Mouse (Mus musculus) liver, adult 2 months (tissue): ENCODE measurements around the gene Gpc4. TPM values are rescaled to one million over a fixed set of nuclear protein-coding genes. Genes with fewer than 3 reads are reported as not detected.

Experiments used
- DNase-seq: peaks from one replicate; pipeline ENCODE4 v3.0.0-alpha.2; 2011; ENCODE audit warnings: low read depth, low spot score; ENCODE audit errors: extremely low read depth
- H3K27ac ChIP-seq: fragments of 200-500 bp; replicated peaks from 2 replicates; pipeline ENCODE4 v1.5.1; 2012; ENCODE audit warnings: low read depth, mild to moderate bottlenecking, control low read depth, inconsistent platforms, low read length; ENCODE audit not compliant: insufficient read depth
- H3K27me3 ChIP-seq: fragments of 200-500 bp; 2 replicates; pipeline ENCODE4 v1.6.1; 2012; ENCODE audit warnings: mild to moderate bottlenecking, moderate library complexity, low read length, inconsistent platforms; ENCODE audit not compliant: control insufficient read depth, insufficient read depth
- H3K36me3 ChIP-seq: fragments of 200-500 bp; 2 replicates; pipeline ENCODE4 v1.6.1; 2012; ENCODE audit warnings: low read length, inconsistent platforms; ENCODE audit not compliant: control insufficient read depth, insufficient read depth
- H3K4me1 ChIP-seq: fragments of 200-500 bp; 2 replicates; pipeline ENCODE4 v1.6.1; 2011; ENCODE audit warnings: low read length; ENCODE audit not compliant: control insufficient read depth, insufficient read depth
- H3K4me3 ChIP-seq: fragments of 200-500 bp; 2 replicates; pipeline ENCODE4 v1.5.1; 2011; ENCODE audit warnings: low read depth, mild to moderate bottlenecking, control low read depth, low read length, moderate library complexity; ENCODE audit not compliant: insufficient read depth
- H3K79me2 ChIP-seq: fragments of 200-500 bp; 2 replicates; pipeline ENCODE4 v1.6.1; 2012; ENCODE audit warnings: inconsistent platforms, mild to moderate bottlenecking, low read length, moderate library complexity; ENCODE audit not compliant: control insufficient read depth, insufficient read depth
- H3K9ac ChIP-seq: fragments of 200-500 bp; 2 replicates; pipeline ENCODE4 v1.6.1; 2012; ENCODE audit warnings: low read depth, mild to moderate bottlenecking, control low read depth, inconsistent platforms, low read length
- CTCF ChIP-seq: fragments of 200-500 bp; IDR thresholded peaks from 2 replicates; pipeline ENCODE4 v1.5.1; 2011; ENCODE audit warnings: low read depth, low read length, control low read depth
- POLR2A ChIP-seq: fragments of 200-500 bp; IDR thresholded peaks from 2 replicates; pipeline ENCODE4 v1.6.1; 2011; ENCODE audit warnings: low read length, control low read depth; ENCODE audit not compliant: insufficient read depth; ENCODE audit errors: extremely low read depth
- WGBS: fragments of 180-500 bp; shearing (Covaris S2); methylation state at CpG from one replicate; pipeline ENCODE4 v1.1.7; 2018; 5-methylcytosine and 5-hydroxymethylcytosine counted together
- polyA plus RNA-seq: library from polyadenylated mRNA; depleted of rRNA; stranded (reverse); fragments of >200 nt; gene quantifications from 2 replicates; pipeline ENCODE4 v1.2.3, GENCODE M21; 2012; rRNA removed
- total RNA-seq: library from RNA; depleted of rRNA; stranded (reverse); fragments of >200 nt; gene quantifications from 2 replicates; pipeline ENCODE4 v1.2.3, GENCODE M21; 2014; rRNA removed

Gene Gpc4
- total RNA-seq = 30.3 and 35.7 TPM in 2 replicates
- polyA plus RNA-seq = 29.7 and 30.8 TPM in 2 replicates

DNA sequence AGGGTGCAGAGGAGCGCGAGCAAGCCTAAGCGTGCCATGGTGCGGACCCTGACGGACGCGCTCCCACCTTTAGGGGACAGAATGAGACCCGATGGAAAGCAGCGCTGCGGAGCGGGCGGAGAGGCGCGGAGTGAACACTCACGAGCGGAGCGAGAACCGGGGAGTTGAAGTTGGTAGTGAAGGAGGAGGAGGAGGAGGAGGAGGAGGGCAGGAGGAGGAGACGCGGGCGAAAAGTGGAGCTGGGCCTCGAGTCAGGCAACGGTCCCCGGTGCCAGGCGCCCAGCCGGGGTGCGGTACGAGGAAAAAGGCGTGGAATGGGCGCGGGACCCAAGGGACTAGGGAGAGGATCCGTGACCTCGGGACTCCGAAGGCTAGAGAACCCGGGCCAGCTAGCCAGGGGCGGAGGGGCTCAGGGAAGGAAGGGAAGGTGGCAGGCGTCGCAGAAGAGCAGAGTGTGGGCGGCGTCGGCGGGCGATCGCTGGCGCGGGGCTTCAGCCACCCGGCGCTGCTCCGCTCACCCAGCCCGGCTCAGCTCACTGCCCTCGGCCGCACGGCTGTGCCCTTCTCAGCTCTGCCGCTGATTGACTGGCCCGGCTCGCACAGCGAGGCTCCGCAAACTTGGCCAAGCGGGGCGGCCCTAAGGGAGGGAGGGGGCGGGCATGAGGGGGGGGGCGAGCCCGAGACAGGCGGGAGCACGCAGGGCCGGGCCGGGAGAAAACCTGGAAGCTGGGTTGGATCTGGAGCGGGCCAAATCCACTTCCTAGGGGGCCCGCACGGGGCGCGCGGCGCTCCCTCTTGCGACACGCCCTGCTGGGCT is at the start of gene Gpc4:
Gpc4 (minus strand) TSS at position 515 of the 817 bp plus-strand sequence.
- H3K4me1 ChIP-seq = no peaks in the 10 kb centered on the region
- no peaks in the 10 kb centered on the region for H3K27me3 ChIP-seq
- no peaks in the 10 kb centered on the region for H3K36me3 ChIP-seq
- peaks cover 18% of the 10 kb centered on the region; the same call in 1 of the 2 replicates for H3K79me2 ChIP-seq
- WGBS = under 1% methylated on average over 40 of the region's 76 CpGs
- TF ChIP-seq CTCF (peak; percentile 31), POLR2A (peak; percentile 92)
- peak; percentile 60 for DNase-seq
- peak within 1 kb of the TSS; percentile 100 for H3K9ac ChIP-seq
- H3K4me3 ChIP-seq = peak within 1 kb of the TSS; percentile 99
- H3K27ac ChIP-seq = peak within 1 kb of the TSS; percentile 97

DNA sequence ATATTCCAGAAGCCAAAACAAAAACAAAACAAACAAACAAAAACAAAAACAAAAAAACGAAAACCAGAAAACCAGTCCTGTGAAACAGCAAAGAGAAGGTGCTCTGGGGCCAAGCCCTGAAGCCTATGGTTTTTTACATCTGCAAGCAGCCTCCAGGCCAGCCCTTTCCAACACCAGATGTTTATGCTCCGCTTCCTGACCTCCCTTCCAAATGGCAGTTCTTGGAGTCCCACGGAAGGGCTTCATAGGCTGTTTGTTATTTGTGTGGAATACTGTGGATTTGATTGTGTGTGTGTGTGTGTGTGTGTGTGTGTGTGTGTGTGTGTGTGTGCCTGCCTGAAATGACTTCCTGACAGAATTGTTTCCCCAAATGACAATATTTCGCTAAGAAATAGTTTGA is 47.8 kb upstream of the Gpc4 start:
- no peak for TF ChIP-seq POLR2A
- no peak for TF ChIP-seq CTCF
- H3K4me1 ChIP-seq = peaks cover 3% of the 10 kb centered on the region

DNA sequence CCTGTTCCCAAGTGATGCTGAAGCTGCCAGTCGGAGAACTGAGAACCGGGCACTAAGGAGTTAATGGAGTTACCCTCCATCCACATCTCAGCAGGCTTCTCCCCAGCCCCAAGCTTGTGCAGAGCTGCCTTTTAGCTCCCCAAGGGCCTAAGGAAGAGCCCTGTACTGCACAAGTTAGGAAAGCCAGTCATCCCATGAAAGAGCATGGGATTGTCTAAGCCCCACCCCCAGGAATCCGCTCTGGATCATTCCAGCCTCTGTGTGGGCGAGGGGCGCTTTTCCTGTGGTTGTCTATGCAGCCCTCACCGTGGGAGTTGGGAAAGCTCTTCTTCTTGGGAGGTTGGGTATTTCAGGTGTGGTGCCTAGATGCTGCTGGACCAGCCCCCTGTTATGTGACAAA is 34.8 kb upstream of the Gpc4 start:
- Histone ChIP-seq H3K79me2 (no peaks in the 10 kb centered on the region), H3K4me3 (no peak overlapping the region), H3K27ac (no peak overlapping the region), H3K4me1 (no peaks in the 10 kb centered on the region), H3K27me3 (no peaks in the 10 kb centered on the region), H3K9ac (no peak overlapping the region), H3K36me3 (no peaks in the 10 kb centered on the region)
- WGBS = 68% methylated on average over 6 of the region's 6 CpGs
- TF ChIP-seq POLR2A (no peak), CTCF (no peak)
- DNase-seq = no peak

More for the DNA sequence above, 47.8 kb upstream of the Gpc4 start:
- Histone ChIP-seq H3K36me3 (no peaks in the 10 kb centered on the region), H3K27ac (no peak overlapping the region), H3K4me3 (no peak overlapping the region), H3K27me3 (no peaks in the 10 kb centered on the region), H3K9ac (no peak overlapping the region), H3K79me2 (no peaks in the 10 kb centered on the region)
- no peak for DNase-seq
- WGBS = 79% methylated on average over 4 of the region's 4 CpGs

DNA sequence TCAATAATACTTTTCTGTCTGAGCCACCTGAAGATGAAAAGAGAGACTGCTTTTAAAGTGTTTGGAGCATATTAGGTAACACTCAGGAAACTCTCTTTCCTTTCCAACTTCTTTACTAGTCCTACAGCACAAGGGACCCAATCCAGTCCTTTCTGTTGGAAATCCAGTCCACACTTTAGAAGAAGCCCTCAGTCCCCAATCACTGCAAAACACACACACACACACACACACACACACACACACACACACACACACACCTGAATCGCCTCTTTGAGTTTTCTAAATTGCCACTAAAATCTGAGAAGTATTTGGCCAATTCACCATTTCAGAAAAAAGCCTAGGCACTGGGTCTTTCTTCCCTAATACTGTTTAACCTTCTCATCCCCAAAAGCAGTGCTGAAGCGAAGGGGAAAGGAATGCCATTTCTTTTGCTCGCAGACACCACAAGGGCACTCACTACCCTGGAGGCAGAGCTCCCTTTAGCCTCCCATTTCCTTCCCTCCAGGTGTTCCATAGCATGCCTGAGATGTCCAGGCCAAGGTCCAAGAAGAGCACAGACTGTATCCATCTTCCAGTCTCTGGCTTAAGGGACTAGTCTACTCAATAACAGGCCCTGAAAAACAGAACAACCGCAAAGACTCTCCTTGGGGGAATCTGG is 28.4 kb upstream of the Gpc4 start:
- peak; percentile 45 for DNase-seq
- Histone ChIP-seq H3K27me3 (no peaks in the 10 kb centered on the region), H3K9ac (no peak overlapping the region), H3K27ac (no peak overlapping the region), H3K36me3 (no peaks in the 10 kb centered on the region), H3K4me3 (no peak overlapping the region), H3K79me2 (no peaks in the 10 kb centered on the region), H3K4me1 (no peaks in the 10 kb centered on the region)
- TF ChIP-seq CTCF (no peak), POLR2A (no peak)
- 39% methylated on average over 4 of the region's 4 CpGs for WGBS

DNA sequence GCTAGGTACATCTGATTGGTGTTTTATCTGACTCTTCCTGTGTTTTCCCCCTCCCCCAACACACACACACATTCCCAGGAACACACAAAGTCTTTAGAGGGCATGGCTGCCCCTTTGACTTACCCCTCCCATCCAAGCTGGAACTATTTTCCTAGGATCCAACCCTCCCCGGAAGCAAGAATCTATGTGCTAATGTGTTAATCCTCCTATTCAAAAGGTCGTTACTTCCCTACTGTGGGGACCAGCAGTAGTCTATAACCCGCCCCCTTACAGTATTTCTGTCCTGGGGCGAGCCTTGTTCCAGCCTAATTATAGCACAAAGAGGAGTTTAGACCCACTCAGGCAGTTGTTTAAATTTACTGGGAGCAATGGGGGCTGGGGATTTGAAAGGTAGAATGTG is 24.0 kb upstream of the Gpc4 start:
- H3K36me3 ChIP-seq = no peaks in the 10 kb centered on the region
- no peak overlapping the region for H3K27ac ChIP-seq
- no peaks in the 10 kb centered on the region for H3K27me3 ChIP-seq
- no peaks in the 10 kb centered on the region for H3K79me2 ChIP-seq
- 49% methylated on average over 4 of the region's 4 CpGs for WGBS
- H3K9ac ChIP-seq = no peak overlapping the region
- H3K4me3 ChIP-seq = no peak overlapping the region
- TF ChIP-seq POLR2A = no peak
- TF ChIP-seq CTCF = no peak
- H3K4me1 ChIP-seq = no peaks in the 10 kb centered on the region
- DNase-seq = no peak
